Mouse (Mus musculus) left cerebral cortex, adult 6 months (tissue): ENCODE data around the gene Lce1j. TPM values are rescaled to one million over a fixed set of nuclear protein-coding genes. Genes with fewer than 3 reads are reported as not detected.

ENCODE experiments used
- long read RNA-seq, 2 experiments: library from polyadenylated mRNA; unstranded; transcript quantifications; one replicate each; pipeline ENCODE4 v2.0.0; 2019 to 2020
- polyA plus RNA-seq: library from polyadenylated mRNA; unstranded; fragments of <200 nt; fragmentation: Nextera tagmentation; gene quantifications from 2 replicates; pipeline ENCODE4 v1.2.3, GENCODE M21; 2021

Gene Lce1j
- polyA plus RNA-seq, result not detected in 2 replicates
- long read RNA-seq, experiment 1, result 0 reads
- long read RNA-seq, experiment 2, result 0 reads

GRCm38 (mm10) chr3:92790414-92790813 is at the start of gene Lce1j:
Gene Lce1j (minus strand): TSS chr3:92790514.

GRCm38 (mm10) chr3:92827108-92827507 is 36.8 kb upstream of the Lce1j start, which contains the start of gene Kprp:
Gene Kprp (minus strand): TSS chr3:92827247.

GRCm38 (mm10) chr3:92807791-92808190 is 17.5 kb upstream of the Lce1j start, which contains the start of gene Lce1k:
Gene Lce1k (minus strand): TSS chr3:92807891.

GRCm38 (mm10) chr3:92778799-92779198 is 11.5 kb downstream of the Lce1j start, which contains the start of gene Lce1i:
Gene Lce1i (minus strand): TSS chr3:92778899.

GRCm38 (mm10) chr3:92764965-92765364 is 25.3 kb downstream of the Lce1j start, which contains the start of gene Lce1h:
Gene Lce1h (minus strand): TSS chr3:92765065.

GRCm38 (mm10) chr3:92752238-92752637 is 38.1 kb downstream of the Lce1j start, which contains the start of gene Lce1g:
Gene Lce1g (minus strand): TSS chr3:92752338.

GRCm38 (mm10) chr3:92738996-92739395 is 51.3 kb downstream of the Lce1j start, which contains the start of gene Gm38119:
Gene Gm38119 (minus strand): TSS chr3:92739096.

Other genes starting within 250 kb of the Lce1j start
- gene Ivl, start 216.8 kb downstream of the Lce1j start, polyA plus RNA-seq, result not detected in 2 replicates
- gene Smcp, start 201.5 kb downstream of the Lce1j start, polyA plus RNA-seq, result not detected in 2 replicates
- gene 2210017I01Rik, start 183.0 kb downstream of the Lce1j start, polyA plus RNA-seq, result not detected in 2 replicates
- gene Lce6a, start 168.9 kb downstream of the Lce1j start, polyA plus RNA-seq, result not detected in 2 replicates
- not detected in 2 replicates for gene Lce1a1, start 142.2 kb downstream of the Lce1j start, polyA plus RNA-seq
- not detected in 2 replicates for gene Lce1b, start 133.6 kb downstream of the Lce1j start, polyA plus RNA-seq
- gene Lce1a2, start 120.2 kb downstream of the Lce1j start, polyA plus RNA-seq, result not detected in 2 replicates
- not detected in 2 replicates for gene Lce1c, start 111.3 kb downstream of the Lce1j start, polyA plus RNA-seq
- gene Lce1d, start 103.3 kb downstream of the Lce1j start, polyA plus RNA-seq, result not detected in 2 replicates
- not detected in 2 replicates for gene Lce1e, start 81.4 kb downstream of the Lce1j start, polyA plus RNA-seq
- not detected in 2 replicates for gene Lce1f, start 70.2 kb downstream of the Lce1j start, polyA plus RNA-seq
- gene Gm38119, start 51.4 kb downstream of the Lce1j start, polyA plus RNA-seq, result not detected in 2 replicates
- gene Lce1g, start 38.2 kb downstream of the Lce1j start, polyA plus RNA-seq, result not detected in 2 replicates
- gene Lce1h, start 25.4 kb downstream of the Lce1j start, polyA plus RNA-seq, result not detected in 2 replicates
- not detected in 2 replicates for gene Lce1i, start 11.6 kb downstream of the Lce1j start, polyA plus RNA-seq
- not detected in 2 replicates for gene Lce1k, start 17.4 kb upstream of the Lce1j start, polyA plus RNA-seq
- gene Kprp, start 36.7 kb upstream of the Lce1j start, polyA plus RNA-seq, result not detected in 2 replicates
- not detected in 2 replicates for gene Lce1l, start 60.8 kb upstream of the Lce1j start, polyA plus RNA-seq
- gene 2310050C09Rik, start 79.7 kb upstream of the Lce1j start, polyA plus RNA-seq, result not detected in 2 replicates
- gene Lce3a, start 135.7 kb upstream of the Lce1j start, polyA plus RNA-seq, result not detected in 2 replicates
- gene Lce3b, start 142.5 kb upstream of the Lce1j start, polyA plus RNA-seq, result not detected in 2 replicates
- gene Lce3c, start 154.0 kb upstream of the Lce1j start, polyA plus RNA-seq, result not detected in 2 replicates
- not detected in 2 replicates for gene Lce3d, start 166.9 kb upstream of the Lce1j start, polyA plus RNA-seq
- not detected in 2 replicates for gene Lce3e, start 176.5 kb upstream of the Lce1j start, polyA plus RNA-seq
- gene Lce3f, start 201.7 kb upstream of the Lce1j start, polyA plus RNA-seq, result not detected in 2 replicates
- gene Crct1, start 225.2 kb upstream of the Lce1j start, polyA plus RNA-seq, result not detected in 2 replicates
- gene Lce1m, start 228.5 kb upstream of the Lce1j start, polyA plus RNA-seq, result not detected in 2 replicates